Mouse (Mus musculus) megakaryocyte, embryonic 14.5 days (primary cell): ENCODE measurements around the gene Rnf157.

Experiments used
- FLI1 ChIP-seq: IDR thresholded peaks from 2 replicates; pipeline ENCODE4 v1.6.1; 2012; ENCODE audit warnings: low read length, inconsistent platforms, mixed read lengths
- GATA1 ChIP-seq: IDR thresholded peaks from 3 replicates; pipeline ENCODE4 v1.6.1; 2012; ENCODE audit warnings: mixed read lengths, low read length, inconsistent platforms, borderline replicate concordance

DNA sequence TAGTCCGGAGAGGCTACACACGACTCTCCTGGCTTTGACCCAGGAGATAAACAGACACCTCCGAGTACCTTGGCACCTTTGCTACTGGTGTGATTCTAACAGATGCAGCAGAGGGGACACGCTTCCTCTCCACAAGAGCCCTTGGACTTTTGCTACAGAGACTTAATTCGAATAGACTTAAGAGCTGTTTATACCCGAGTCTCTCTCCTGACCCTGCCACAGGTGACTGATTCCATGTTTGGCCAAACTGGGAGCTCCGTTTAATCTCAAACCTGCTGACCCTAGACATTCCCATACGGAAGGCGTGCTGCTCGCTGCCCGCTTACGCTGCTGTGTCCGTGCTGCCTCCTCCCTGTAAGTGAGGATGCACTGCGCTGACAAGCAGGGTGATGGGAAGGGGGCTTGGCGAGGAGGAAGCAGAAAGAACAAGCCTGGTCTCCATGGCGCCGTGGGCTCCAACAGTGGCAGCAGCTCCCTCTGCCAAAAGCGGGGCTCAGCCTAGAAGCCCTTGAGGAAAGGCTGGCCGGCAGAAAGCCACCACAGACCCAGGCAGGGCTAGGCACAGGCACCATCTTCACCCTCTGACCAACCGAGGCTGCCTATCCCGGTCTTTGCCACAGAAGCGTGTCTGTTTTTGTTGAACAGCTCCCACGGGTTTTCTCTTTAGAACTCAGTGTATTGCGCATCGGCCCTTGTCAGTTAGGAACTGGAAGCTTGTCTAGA lies 70.6 kb downstream of the Rnf157 start:
- TF ChIP-seq GATA1: no peak
- no peak for TF ChIP-seq FLI1
